Mouse (Mus musculus) heart, adult 2 months (tissue): ENCODE measurements around the gene Pgc.

Experiments used
- EP300 ChIP-seq: fragments of 200-500 bp; IDR thresholded peaks from 2 replicates; pipeline ENCODE4 v1.6.1; 2011; ENCODE audit warnings: low read depth, low read length, control low read depth; ENCODE audit not compliant: insufficient read depth
- POLR2A ChIP-seq: fragments of 200-500 bp; IDR thresholded peaks from 2 replicates; pipeline ENCODE4 v1.6.1; 2011; ENCODE audit warnings: mild to moderate bottlenecking, low read depth, low read length, control low read depth; ENCODE audit not compliant: insufficient read depth

DNA sequence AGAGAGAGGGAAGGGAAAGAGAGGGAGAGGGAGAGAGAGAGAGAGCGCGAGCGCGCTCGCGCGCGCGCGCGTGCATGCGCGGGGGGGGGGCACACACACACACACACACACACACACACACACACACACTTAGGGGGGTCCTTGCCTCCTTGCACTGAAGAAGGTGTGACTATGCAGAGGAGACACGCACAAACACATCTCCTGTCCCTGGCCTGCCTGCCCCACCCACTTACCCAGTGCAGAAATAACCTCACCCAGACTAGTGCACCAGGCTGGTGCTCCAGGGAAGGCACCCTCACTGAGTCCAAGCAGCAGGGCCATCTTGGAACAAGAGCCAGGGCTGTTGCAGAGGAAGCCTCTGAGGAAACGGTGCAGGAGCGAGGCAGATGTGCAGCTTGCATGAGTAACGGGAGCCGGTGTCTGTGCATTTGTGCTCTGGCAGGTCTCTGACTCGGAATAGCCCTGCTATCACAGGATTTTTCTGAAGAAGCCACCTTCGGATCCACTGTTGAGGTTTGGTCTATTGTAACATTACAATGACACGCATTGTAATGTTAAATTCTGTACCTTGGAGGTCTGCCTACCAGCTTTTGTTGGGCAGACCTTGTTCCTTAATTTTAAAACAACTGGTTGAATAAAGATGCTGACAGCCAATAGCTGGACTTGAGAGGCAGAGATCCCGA lies 13.6 kb upstream of the Pgc start:
- TF ChIP-seq EP300 (no peak), POLR2A (no peak)
